In genomic region chr8:119520102-119520501, GRCm38 (mm10) we compare ENCODE assay signal across 13 mouse cellular contexts. TPM values are rescaled to one million over a fixed set of nuclear protein-coding genes. Genes with fewer than 3 reads are reported as not detected.
DNase-seq lines count a peak whose midpoint lies in the region; ATAC-seq and TF ChIP-seq lines count a peak whose summit lies in the region.
"Had no signal": no experiment of that assay in that cellular context is flagged by ENCODE, and none has a peak within 500 bp of the region (broad histone marks: within the 10 kb centered on the region; RNA-seq: fewer than 3 reads in every experiment).

No protein-coding gene starts in this region.

- no peaks in the 10 kb centered on the region for H3K9me3 ChIP-seq in heart, postnatal 0 days (replicated peaks; ENCODE audit: control insufficient read depth, low read length)
- no peaks in the 10 kb centered on the region for H3K9me3 ChIP-seq in midbrain, postnatal 0 days (ENCODE audit: low read length)
- no peaks in the 10 kb centered on the region for H3K9me3 ChIP-seq in midbrain, embryonic 15.5 days
- H3K9me3 ChIP-seq: heart, embryonic 15.5 days; limb, embryonic 12.5 days; midbrain, embryonic 13.5 days had no signal

- no peak overlapping the region for H3K27ac ChIP-seq in heart, postnatal 0 days (ENCODE audit: low read depth)
- H3K27ac ChIP-seq in midbrain, postnatal 0 days (ENCODE audit: low read depth, low read length): no peak overlapping the region
- H3K27ac ChIP-seq in midbrain, embryonic 15.5 days: no peak overlapping the region
- H3K27ac ChIP-seq: heart, embryonic 15.5 days; limb, embryonic 12.5 days; midbrain, embryonic 13.5 days had no signal

- no peak overlapping the region for H3K4me3 ChIP-seq in heart, postnatal 0 days (ENCODE audit: low read depth, low read length)
- no peak overlapping the region for H3K4me3 ChIP-seq in midbrain, postnatal 0 days (ENCODE audit: low read depth, low read length)
- H3K4me3 ChIP-seq in midbrain, embryonic 15.5 days: no peak overlapping the region
- H3K4me3 ChIP-seq: heart, embryonic 15.5 days; limb, embryonic 12.5 days; midbrain, embryonic 13.5 days had no signal

- H3K9ac ChIP-seq in heart, postnatal 0 days (replicated peaks; ENCODE audit: low read depth, low read length): no peak overlapping the region
- H3K9ac ChIP-seq in midbrain, postnatal 0 days (replicated peaks; ENCODE audit: low read length, poor library complexity, severe bottlenecking): no peak overlapping the region
- no peak overlapping the region for H3K9ac ChIP-seq in midbrain, embryonic 15.5 days
- H3K9ac ChIP-seq: heart, embryonic 15.5 days; limb, embryonic 12.5 days; midbrain, embryonic 13.5 days had no signal

- peaks cover 99% of the 10 kb centered on the region for H3K36me3 ChIP-seq in heart, postnatal 0 days (replicated peaks; ENCODE audit: control insufficient read depth, insufficient read depth, low read length)
- peaks cover 83% of the 10 kb centered on the region for H3K36me3 ChIP-seq in midbrain, postnatal 0 days (ENCODE audit: insufficient read depth, low read length)
- H3K36me3 ChIP-seq in midbrain, embryonic 15.5 days (replicated peaks): peaks cover 67% of the 10 kb centered on the region
- H3K36me3 ChIP-seq in splenic B cell, adult 2 months (ENCODE audit: control insufficient read depth, insufficient read depth, low read length, poor library complexity, severe bottlenecking): peaks cover 24% of the 10 kb centered on the region

- intact Hi-C loops in heart, postnatal 25 days (cut with DNase I): loop anchor here (5.0 kb wide), 1 partner anchor 87 kb away; the partner anchor contains the start of gene Taf1c

- peak; percentile 30 for TF ChIP-seq CTCF in heart, postnatal 0 days (IDR thresholded peaks at IDR 0.05; ENCODE audit: low read depth)
- peak; percentile 69 for TF ChIP-seq CTCF in midbrain, postnatal 0 days (IDR thresholded peaks at IDR 0.05)

- H3K4me1 ChIP-seq in heart, postnatal 0 days (ENCODE audit: control insufficient read depth, insufficient read depth): no peaks in the 10 kb centered on the region
- H3K4me1 ChIP-seq in midbrain, postnatal 0 days (ENCODE audit: insufficient read depth, low read length): no peaks in the 10 kb centered on the region
- H3K4me1 ChIP-seq in midbrain, embryonic 15.5 days: 0 out of 2 replicates have a peak, but pooled peaks cover 10% of the 10 kb centered on the region
- H3K4me1 ChIP-seq: heart, embryonic 15.5 days; limb, embryonic 12.5 days had no signal

- no peak for DNase-seq in heart, postnatal 0 days (ENCODE audit: low spot score)
- DNase-seq in heart, postnatal 25 days (ENCODE audit: low spot score): no peak
- DNase-seq in midbrain, postnatal 0 days (ENCODE audit: low spot score): peak; percentile 28
- peak; percentile 81 for DNase-seq in ZHBTc4 (ENCODE audit: low read depth, low spot score)
- DNase-seq in splenic B cell, adult 2 months (ENCODE audit: low read depth, low spot score): peak; percentile 31
- DNase-seq in gastrocnemius, postnatal 10 days: no peak
- no peak for DNase-seq in left cerebral cortex, adult 8-10 months (ENCODE audit: low spot score in 2 of 2)
- DNase-seq: kidney, postnatal 36 days; thymus, postnatal 14 days had no signal

- no peaks in the 10 kb centered on the region for H3K27me3 ChIP-seq in heart, postnatal 0 days (ENCODE audit: control insufficient read depth, insufficient read depth, low read length)
- no peaks in the 10 kb centered on the region for H3K27me3 ChIP-seq in midbrain, postnatal 0 days (ENCODE audit: insufficient read depth, low read length)
- H3K27me3 ChIP-seq in midbrain, embryonic 15.5 days (replicated peaks): no peaks in the 10 kb centered on the region
- no peaks in the 10 kb centered on the region for H3K27me3 ChIP-seq in splenic B cell, adult 2 months (ENCODE audit: control insufficient read depth, insufficient read depth, low read length, poor library complexity, severe bottlenecking)
- H3K27me3 ChIP-seq: heart, embryonic 15.5 days; limb, embryonic 12.5 days; midbrain, embryonic 13.5 days had no signal

- 76% methylated on average over 7 of the region's 7 CpGs for WGBS in heart, postnatal 0 days
- 71% methylated on average over 7 of the region's 7 CpGs for WGBS in midbrain, postnatal 0 days
- WGBS in midbrain, embryonic 15.5 days: 77% methylated on average over 7 of the region's 7 CpGs

- TF ChIP-seq EP300 in heart, postnatal 0 days (IDR thresholded peaks at IDR 0.05; ENCODE audit: low read depth): no peak

- no peak for ATAC-seq in heart, postnatal 0 days (ENCODE audit: insufficient read depth, low read depth)
- ATAC-seq in midbrain, postnatal 0 days (ENCODE audit: low FRiP score): no peak
- no peak for ATAC-seq in midbrain, embryonic 15.5 days (replicated peaks)
- ATAC-seq: midbrain, embryonic 13.5 days had no signal

- no peak overlapping the region for H3K4me2 ChIP-seq in heart, postnatal 0 days (ENCODE audit: low read depth, low read length)
- no peak overlapping the region for H3K4me2 ChIP-seq in midbrain, postnatal 0 days (ENCODE audit: low read depth, low read length, poor library complexity, severe bottlenecking)
- no peak overlapping the region for H3K4me2 ChIP-seq in midbrain, embryonic 15.5 days
- H3K4me2 ChIP-seq: heart, embryonic 15.5 days; limb, embryonic 12.5 days; midbrain, embryonic 13.5 days had no signal

RNA-seq across cellular contexts. Expression of gene Slc38a8, which starts 18.6 kb away (rescaled TPM):
- not detected in 2 replicates for total RNA-seq in heart, postnatal 0 days (2014; rRNA removed; ENCODE audit: low replicate concordance)
- not detected in 2 replicates for polyA plus RNA-seq in heart, postnatal 0 days (2015; fragmentation: Nextera tagmentation; extraction: Ambion mirVana)
- total RNA-seq in heart, postnatal 25 days (2021): not detected
- 0.16 and 0.19 TPM in 2 replicates for total RNA-seq in midbrain, postnatal 0 days (2014; rRNA removed)
- 0.09 and 0.12 TPM in 2 replicates for polyA plus RNA-seq in midbrain, postnatal 0 days (2015; fragmentation: Nextera tagmentation; extraction: Ambion mirVana)
- polyA plus RNA-seq in midbrain, embryonic 15.5 days (2015; fragmentation: Nextera tagmentation; extraction: Ambion mirVana): 0.13 TPM in 1 of 2 replicates, not detected in the other
- not detected for total RNA-seq in gastrocnemius, postnatal 10 days (2021)
- under 1 TPM; 0.46 to 0.99 (median 0.71) TPM for total RNA-seq in left cerebral cortex, adult 8-10 months (2022)
- polyA plus RNA-seq: heart, embryonic 15.5 days; midbrain, embryonic 13.5 days had no signal

RNA-seq across cellular contexts. Expression of gene Mbtps1, which starts 38.4 kb away (rescaled TPM):
- 62.1 and 68.7 TPM in 2 replicates for total RNA-seq in heart, postnatal 0 days (2014; rRNA removed; ENCODE audit: low replicate concordance)
- polyA plus RNA-seq in heart, postnatal 0 days (2015; fragmentation: Nextera tagmentation; extraction: Ambion mirVana): 36.9 and 37.1 TPM in 2 replicates
- total RNA-seq in heart, postnatal 25 days (2021): 10 to 100 TPM; 39.8 to 40.3 TPM
- total RNA-seq in midbrain, postnatal 0 days (2014; rRNA removed): 68.8 and 72.7 TPM in 2 replicates
- 45.5 and 46.0 TPM in 2 replicates for polyA plus RNA-seq in midbrain, postnatal 0 days (2015; fragmentation: Nextera tagmentation; extraction: Ambion mirVana)
- polyA plus RNA-seq in midbrain, embryonic 15.5 days (2015; fragmentation: Nextera tagmentation; extraction: Ambion mirVana): 59.5 and 61.1 TPM in 2 replicates
- total RNA-seq in gastrocnemius, postnatal 10 days (2021): 10 to 100 TPM; 55.4 to 65.0 TPM
- 10 to 100 TPM; 73.0 to 83.3 (median 78.8) TPM for total RNA-seq in left cerebral cortex, adult 8-10 months (2022)

RNA-seq across cellular contexts. Expression of gene Hsdl1, which starts 54.9 kb away (rescaled TPM):
- 25.0 and 36.3 TPM in 2 replicates for total RNA-seq in heart, postnatal 0 days (2014; rRNA removed; ENCODE audit: low replicate concordance)
- polyA plus RNA-seq in heart, postnatal 0 days (2015; fragmentation: Nextera tagmentation; extraction: Ambion mirVana): 20.6 and 21.2 TPM in 2 replicates
- 10 to 100 TPM; 18.7 to 20.1 TPM for total RNA-seq in heart, postnatal 25 days (2021)
- total RNA-seq in midbrain, postnatal 0 days (2014; rRNA removed): 164 and 176 TPM in 2 replicates
- 164 and 174 TPM in 2 replicates for polyA plus RNA-seq in midbrain, postnatal 0 days (2015; fragmentation: Nextera tagmentation; extraction: Ambion mirVana)
- 212 and 213 TPM in 2 replicates for polyA plus RNA-seq in midbrain, embryonic 15.5 days (2015; fragmentation: Nextera tagmentation; extraction: Ambion mirVana)
- total RNA-seq in gastrocnemius, postnatal 10 days (2021): 10 to 100 TPM; 13.0 to 15.0 TPM
- total RNA-seq in left cerebral cortex, adult 8-10 months (2022): 10 to 100 TPM; 51.4 to 63.6 (median 55.2) TPM

RNA-seq across cellular contexts. Expression of gene Dnaaf1, which starts 54.9 kb away (rescaled TPM):
- total RNA-seq in heart, postnatal 0 days (2014; rRNA removed; ENCODE audit: low replicate concordance): not detected in 2 replicates
- 0.07 and 0.41 TPM in 2 replicates for polyA plus RNA-seq in heart, postnatal 0 days (2015; fragmentation: Nextera tagmentation; extraction: Ambion mirVana)
- total RNA-seq in heart, postnatal 25 days (2021): not detected
- 0.47 and 1.1 TPM in 2 replicates for total RNA-seq in midbrain, postnatal 0 days (2014; rRNA removed)
- polyA plus RNA-seq in midbrain, postnatal 0 days (2015; fragmentation: Nextera tagmentation; extraction: Ambion mirVana): 0.51 and 0.60 TPM in 2 replicates
- 0.54 and 0.55 TPM in 2 replicates for polyA plus RNA-seq in midbrain, embryonic 15.5 days (2015; fragmentation: Nextera tagmentation; extraction: Ambion mirVana)
- total RNA-seq in gastrocnemius, postnatal 10 days (2021): not detected
- total RNA-seq in left cerebral cortex, adult 8-10 months (2022): under 1 TPM in 3 of 4 experiments, not detected in 1; 0.33 to 0.59 (median 0.44) TPM
- polyA plus RNA-seq: limb, embryonic 12.5 days had no signal

Comparison
In these comparisons a context has a peak if more than half of its experiments do, and no peak if none do; other contexts are left out.
1. DNase-seq: peak in midbrain, postnatal 0 days (single experiment), ZHBTc4 (single experiment) and splenic B cell, adult 2 months (single experiment); none in heart, postnatal 0 days (single experiment), heart, postnatal 25 days (single experiment), gastrocnemius, postnatal 10 days (single experiment) and left cerebral cortex, adult 8-10 months (0 of 2).